Mouse (Mus musculus) cerebellum, postnatal 14 days (tissue): Measurements from ENCODE around the gene Zcchc17.

ENCODE experiments used
- DNase-seq, 2 experiments: peaks; one replicate each; pipeline ENCODE4 v3.0.0; 2021; ENCODE audit warnings: mixed read lengths in 2 of 2

Zcchc17 gene

GRCm38 (mm10) chr4:130359486-130360237 lies at the start of gene Zcchc17, which contains the start of gene Snrnp40:
TSS of gene Zcchc17 (minus strand) at chr4:130359943.
TSS of gene Snrnp40 (plus strand) at chr4:130360132.
- DNase-seq: peak; percentile 100

GRCm38 (mm10) chr4:130391265-130391664 lies 31.5 kb upstream of the Zcchc17 start:
- peak; percentile 36 to 46 for DNase-seq

GRCm38 (mm10) chr4:130389927-130390326 lies 30.2 kb upstream of the Zcchc17 start:
- DNase-seq: no peak

- DNase-seq: peak; percentile 46 to 55
These were observed 29.8 kb upstream of the Zcchc17 start for GRCm38 (mm10) chr4:130389496-130389895.

- peak; percentile 44 to 57 for DNase-seq
These were observed 27.5 kb upstream of the Zcchc17 start for GRCm38 (mm10) chr4:130387256-130387655.

- no peak for DNase-seq
These were observed 20.7 kb upstream of the Zcchc17 start for GRCm38 (mm10) chr4:130380418-130380817.

GRCm38 (mm10) chr4:130379181-130379580 lies 19.4 kb upstream of the Zcchc17 start:
- no peak for DNase-seq

GRCm38 (mm10) chr4:130377500-130377899 lies 17.8 kb upstream of the Zcchc17 start:
- DNase-seq: no peak

- DNase-seq: peak; percentile 24 to 34
These were observed 16.9 kb upstream of the Zcchc17 start for GRCm38 (mm10) chr4:130376675-130377074.

GRCm38 (mm10) chr4:130360238-130360590 lies 471 bp upstream of the Zcchc17 start:
- DNase-seq: no peak

GRCm38 (mm10) chr4:130357946-130358345 lies 1.8 kb downstream of the Zcchc17 start:
- DNase-seq: no peak

GRCm38 (mm10) chr4:130352588-130352987 lies 7.2 kb downstream of the Zcchc17 start:
- no peak for DNase-seq

- no peak for DNase-seq
These were observed 8.9 kb downstream of the Zcchc17 start for GRCm38 (mm10) chr4:130350690-130351422.

GRCm38 (mm10) chr4:130349666-130350065 lies 10.1 kb downstream of the Zcchc17 start:
- DNase-seq: peak in 1 of 2 experiments; percentile 28

GRCm38 (mm10) chr4:130341691-130342090 lies 18.1 kb downstream of the Zcchc17 start:
- DNase-seq: peak; percentile 66 to 76

GRCm38 (mm10) chr4:130335867-130336266 lies 23.9 kb downstream of the Zcchc17 start:
- DNase-seq: no peak

- peak; percentile 80 for DNase-seq
These were observed 32.4 kb downstream of the Zcchc17 start for GRCm38 (mm10) chr4:130327366-130327765.

- no peak for DNase-seq
These were observed 34.3 kb downstream of the Zcchc17 start for GRCm38 (mm10) chr4:130325446-130325845.

GRCm38 (mm10) chr4:130323607-130324006 lies 36.1 kb downstream of the Zcchc17 start:
- peak in 1 of 2 experiments; percentile 42 for DNase-seq

GRCm38 (mm10) chr4:130323165-130323564 lies 36.6 kb downstream of the Zcchc17 start:
- DNase-seq: no peak

- DNase-seq: no peak
These were observed 37.2 kb downstream of the Zcchc17 start for GRCm38 (mm10) chr4:130322567-130322966.

GRCm38 (mm10) chr4:130321640-130322039 lies 38.1 kb downstream of the Zcchc17 start:
- no peak for DNase-seq

GRCm38 (mm10) chr4:130319564-130319963 lies 40.2 kb downstream of the Zcchc17 start:
- DNase-seq: no peak

GRCm38 (mm10) chr4:130318122-130318521 lies 41.6 kb downstream of the Zcchc17 start:
- no peak for DNase-seq
